8 mouse cellular contexts compared by ENCODE assay signal in genomic region chr2:125723086-125723407, GRCm38 (mm10). TPM values are rescaled to one million over a fixed set of nuclear protein-coding genes. Genes with fewer than 3 reads are reported as not detected.
A peak's percentile ranks its signal among the peaks of the same experiment; 100 is the strongest.
DNase-seq lines count a peak whose midpoint lies in the region; ATAC-seq and TF ChIP-seq lines count a peak whose summit lies in the region.

No protein-coding gene starts in this region.

- H3K27ac ChIP-seq in kidney, postnatal 0 days = no peak overlapping the region
- no peak overlapping the region for H3K27ac ChIP-seq in kidney, adult 2 months (ENCODE audit: insufficient read depth, low read depth, low read length)
- peak overlapping the region; percentile 71 for H3K27ac ChIP-seq in embryonic facial prominence, embryonic 10.5 days (replicated peaks)
- H3K27ac ChIP-seq in intestine, embryonic 14.5 days (ENCODE audit: low read depth) = 0 out of 2 replicates have a peak overlapping the region, but pooled peaks have one; percentile 3

- H3K27me3 ChIP-seq in kidney, postnatal 0 days (ENCODE audit: insufficient read depth, low read length) = peaks cover 5% of the 10 kb centered on the region; the same call in 1 of the 2 replicates
- no peaks in the 10 kb centered on the region for H3K27me3 ChIP-seq in kidney, adult 2 months (replicated peaks; ENCODE audit: control insufficient read depth, insufficient read depth, low read length)
- H3K27me3 ChIP-seq in embryonic facial prominence, embryonic 10.5 days (replicated peaks; ENCODE audit: low read depth, poor library complexity, severe bottlenecking) = peaks cover 79% of the 10 kb centered on the region
- peaks cover 23% of the 10 kb centered on the region for H3K27me3 ChIP-seq in intestine, embryonic 14.5 days (replicated peaks; ENCODE audit: control insufficient read depth, insufficient read depth, low read length)

- peak overlapping the region; percentile 35 for H3K4me3 ChIP-seq in kidney, postnatal 0 days (replicated peaks; ENCODE audit: low read depth, low read length)
- H3K4me3 ChIP-seq in kidney, adult 2 months (ENCODE audit: insufficient read depth, low read depth, low read length) = no peak overlapping the region
- peak overlapping the region; percentile 72 for H3K4me3 ChIP-seq in embryonic facial prominence, embryonic 10.5 days
- H3K4me3 ChIP-seq in intestine, embryonic 14.5 days (ENCODE audit: low read depth, low read length) = peak overlapping the region; percentile 46

- no peaks in the 10 kb centered on the region for H3K36me3 ChIP-seq in kidney, postnatal 0 days (ENCODE audit: insufficient read depth, low read length)
- H3K36me3 ChIP-seq in kidney, adult 2 months (ENCODE audit: control insufficient read depth, insufficient read depth, low read length) = no peaks in the 10 kb centered on the region
- no peaks in the 10 kb centered on the region for H3K36me3 ChIP-seq in embryonic facial prominence, embryonic 10.5 days (replicated peaks)
- no peaks in the 10 kb centered on the region for H3K36me3 ChIP-seq in intestine, embryonic 14.5 days (ENCODE audit: control insufficient read depth, insufficient read depth, low read length)

- no peaks in the 10 kb centered on the region for H3K9me3 ChIP-seq in kidney, postnatal 0 days (replicated peaks; ENCODE audit: low read length)
- no peaks in the 10 kb centered on the region for H3K9me3 ChIP-seq in embryonic facial prominence, embryonic 10.5 days
- no peaks in the 10 kb centered on the region for H3K9me3 ChIP-seq in intestine, embryonic 14.5 days (ENCODE audit: control insufficient read depth, low read length)

- WGBS in kidney, postnatal 0 days = 8% methylated on average over 18 of the region's 18 CpGs
- 13% methylated on average over 18 of the region's 18 CpGs for WGBS in kidney, adult 2 months
- WGBS in embryonic facial prominence, embryonic 10.5 days = 3% methylated on average over 18 of the region's 18 CpGs
- WGBS in intestine, embryonic 14.5 days = 2% methylated on average over 18 of the region's 18 CpGs

- 0 out of 2 replicates have a peak overlapping the region, but pooled peaks have one; percentile 4 for H3K9ac ChIP-seq in kidney, postnatal 0 days (ENCODE audit: low read depth, low read length)
- peak overlapping the region; percentile 36 for H3K9ac ChIP-seq in intestine, embryonic 14.5 days (ENCODE audit: low read length)

- peaks cover 15% of the 10 kb centered on the region for H3K4me1 ChIP-seq in kidney, postnatal 0 days (replicated peaks; ENCODE audit: insufficient read depth, low read length)
- no peaks in the 10 kb centered on the region for H3K4me1 ChIP-seq in kidney, adult 2 months (ENCODE audit: control insufficient read depth, insufficient read depth, low read length)
- peaks cover 26% of the 10 kb centered on the region for H3K4me1 ChIP-seq in embryonic facial prominence, embryonic 10.5 days
- peaks cover 9% of the 10 kb centered on the region for H3K4me1 ChIP-seq in intestine, embryonic 14.5 days (replicated peaks; ENCODE audit: control insufficient read depth, insufficient read depth, low read length)

- no peak for DNase-seq in kidney, postnatal 0 days (ENCODE audit: low spot score)
- no peak for DNase-seq in kidney, adult 2 months
- DNase-seq in embryonic facial prominence, embryonic 10.5 days (ENCODE audit: low spot score) = no peak
- no peak for DNase-seq in intestine, embryonic 14.5 days (ENCODE audit: low spot score)
- DNase-seq in neural tube, embryonic 10.5 days (ENCODE audit: extremely low spot score, low spot score) = peak; percentile 28
- no peak for DNase-seq in urinary bladder, adult 18-20 months (ENCODE audit: low spot score in 2 of 2)
- no peak for DNase-seq in layer of hippocampus, adult 11-12 months (ENCODE audit: low spot score)
- no peak for DNase-seq in left cerebral cortex, adult 18-20 months (ENCODE audit: low spot score in 2 of 2)

- peak overlapping the region; percentile 91 for H3K4me2 ChIP-seq in kidney, postnatal 0 days (ENCODE audit: low read length)
- H3K4me2 ChIP-seq in intestine, embryonic 14.5 days (ENCODE audit: low read length) = peak overlapping the region; percentile 87

- no peak; the same call in 1 of the 2 replicates for ATAC-seq in kidney, postnatal 0 days (replicated peaks; ENCODE audit: low FRiP score, low read depth)
- no peak for ATAC-seq in intestine, embryonic 14.5 days (replicated peaks; ENCODE audit: low FRiP score, low TSS enrichment, low read depth)

- no peak for TF ChIP-seq CTCF in kidney, postnatal 0 days (IDR thresholded peaks at IDR 0.05; ENCODE audit: low read depth)
- no peak for TF ChIP-seq CTCF in kidney, adult 2 months (conservative IDR thresholded peaks at IDR 0.05; ENCODE audit: insufficient read depth, insufficient read length, low read depth, low read length)

- no peak for TF ChIP-seq POLR2A in kidney, adult 2 months (IDR thresholded peaks at IDR 0.05; ENCODE audit: low read depth, low read length)

RNA-seq across cellular contexts. Expression of gene Shc4, which starts 0.9 kb away (rescaled TPM):
- polyA plus RNA-seq in kidney, postnatal 0 days (2015; fragmentation: Nextera tagmentation; extraction: Ambion mirVana) = 0.23 and 0.37 TPM in 2 replicates
- polyA plus RNA-seq in kidney, adult 2 months (2012; rRNA removed) = 0.20 and 0.22 TPM in 2 replicates
- polyA plus RNA-seq in embryonic facial prominence, embryonic 10.5 days (2016; fragmentation: Nextera tagmentation; extraction: Ambion mirVana) = 1.2 and 2.0 TPM in 2 replicates
- 2.5 and 2.6 TPM in 2 replicates for polyA plus RNA-seq in intestine, embryonic 14.5 days (2014; fragmentation: Nextera tagmentation; extraction: Ambion mirVana)
- total RNA-seq in left cerebral cortex, adult 18-20 months (2021) = 1 to 10 TPM; 5.1 to 5.2 TPM

RNA-seq across cellular contexts. Expression of gene Eid1, which starts 50.2 kb away (rescaled TPM):
- 106 and 120 TPM in 2 replicates for polyA plus RNA-seq in kidney, postnatal 0 days (2015; fragmentation: Nextera tagmentation; extraction: Ambion mirVana)
- 12.9 and 19.9 TPM in 2 replicates for polyA plus RNA-seq in kidney, adult 2 months (2012; rRNA removed)
- 127 and 136 TPM in 2 replicates for polyA plus RNA-seq in embryonic facial prominence, embryonic 10.5 days (2016; fragmentation: Nextera tagmentation; extraction: Ambion mirVana)
- 155 and 160 TPM in 2 replicates for polyA plus RNA-seq in intestine, embryonic 14.5 days (2014; fragmentation: Nextera tagmentation; extraction: Ambion mirVana)
- total RNA-seq in left cerebral cortex, adult 18-20 months (2021) = 100 to 1,000 TPM; 229 to 233 TPM

RNA-seq across cellular contexts. Expression of gene Secisbp2l, which starts 59.6 kb away (rescaled TPM):
- 15.8 and 17.1 TPM in 2 replicates for polyA plus RNA-seq in kidney, postnatal 0 days (2015; fragmentation: Nextera tagmentation; extraction: Ambion mirVana)
- polyA plus RNA-seq in kidney, adult 2 months (2012; rRNA removed) = 12.6 and 14.6 TPM in 2 replicates
- 15.5 and 17.3 TPM in 2 replicates for polyA plus RNA-seq in embryonic facial prominence, embryonic 10.5 days (2016; fragmentation: Nextera tagmentation; extraction: Ambion mirVana)
- 18.5 and 20.7 TPM in 2 replicates for polyA plus RNA-seq in intestine, embryonic 14.5 days (2014; fragmentation: Nextera tagmentation; extraction: Ambion mirVana)
- 10 to 100 TPM; 90.8 to 92.5 TPM for total RNA-seq in left cerebral cortex, adult 18-20 months (2021)

Comparison
In these comparisons a context has a peak if more than half of its experiments do, and no peak if none do; other contexts are left out.
1. H3K27ac ChIP-seq: peak in embryonic facial prominence, embryonic 10.5 days (single experiment) and intestine, embryonic 14.5 days (single experiment); none in kidney, postnatal 0 days (single experiment) and kidney, adult 2 months (single experiment).